Mouse (Mus musculus) intestine, postnatal 0 days (tissue): ENCODE measurements around the gene Grm7. TPM values are rescaled to one million over a fixed set of nuclear protein-coding genes. Genes with fewer than 3 reads are reported as not detected.

ENCODE experiments used
- ATAC-seq: fragments of 200-750 bp; cut with Nextera tagmentation; 2 replicates; pipeline ENCODE4 v1.8.0; 2017; ENCODE audit warnings: mild to moderate bottlenecking, moderate TSS enrichment, moderate library complexity
- H3K27ac ChIP-seq: fragments of 300-500 bp; sonication (generic); 2 replicates; pipeline ENCODE4 v1.5.1; 2014; ENCODE audit warnings: mild to moderate bottlenecking, low read depth, low read length, moderate library complexity
- H3K27me3 ChIP-seq: fragments of 300-500 bp; sonication (generic); replicated peaks from 2 replicates; pipeline ENCODE4 v1.6.1; 2014; ENCODE audit warnings: low read length, mixed read lengths; ENCODE audit not compliant: control insufficient read depth, insufficient read depth
- H3K36me3 ChIP-seq: fragments of 300-500 bp; sonication (generic); 2 replicates; pipeline ENCODE4 v1.6.1; 2014; ENCODE audit warnings: mild to moderate bottlenecking, moderate library complexity; ENCODE audit not compliant: control insufficient read depth, insufficient read depth
- H3K4me1 ChIP-seq: fragments of 300-500 bp; sonication (generic); replicated peaks from 2 replicates; pipeline ENCODE4 v1.6.1; 2014; ENCODE audit warnings: antibody characterized with exemption, low read length, mixed read lengths; ENCODE audit not compliant: control insufficient read depth, insufficient read depth
- H3K4me2 ChIP-seq: fragments of 300-500 bp; sonication (generic); replicated peaks from 2 replicates; pipeline ENCODE4 v1.6.1; 2014; ENCODE audit warnings: low read depth, mild to moderate bottlenecking, moderate library complexity
- H3K4me3 ChIP-seq: fragments of 300-500 bp; sonication (generic); 2 replicates; pipeline ENCODE4 v1.5.1; 2014; ENCODE audit warnings: low read depth, low read length
- H3K9ac ChIP-seq: fragments of 300-500 bp; sonication (generic); 2 replicates; pipeline ENCODE4 v1.6.1; 2014; ENCODE audit warnings: mild to moderate bottlenecking, low read depth, low read length
- H3K9me3 ChIP-seq: fragments of 300-500 bp; sonication (generic); 2 replicates; pipeline ENCODE4 v1.6.1; 2016; ENCODE audit warnings: mixed run types; ENCODE audit not compliant: control insufficient read depth
- CTCF ChIP-seq: sonication (generic); IDR thresholded peaks from 2 replicates; pipeline ENCODE4 v1.5.1; 2016; ENCODE audit warnings: low read depth, mild to moderate bottlenecking, control low read depth, antibody characterized with exemption, moderate library complexity
- WGBS: fragments of 180-500 bp; shearing (Covaris S2); extraction: QIAGEN DNeasy Blood & Tissue Kit; methylation state at CpG from one replicate; pipeline ENCODE4 v1.1.7; 2014; 5-methylcytosine and 5-hydroxymethylcytosine counted together
- polyA plus RNA-seq: library from polyadenylated mRNA; unstranded; fragments of >200 nt; fragmentation: Nextera tagmentation; extraction: Ambion mirVana; gene quantifications from 2 replicates; pipeline ENCODE4 v1.2.1, GENCODE M21; 2015

Gene Grm7
- polyA plus RNA-seq, 1 experiment from 2014 or later = 0.27 TPM

GRCm38 (mm10) chr6:110792696-110793095, 147.3 kb downstream of the Grm7 start:
- no peaks in the 10 kb centered on the region for H3K9me3 ChIP-seq
- no peak for TF ChIP-seq CTCF
- no peaks in the 10 kb centered on the region for H3K4me1 ChIP-seq
- H3K4me2 ChIP-seq = no peak overlapping the region
- H3K9ac ChIP-seq = no peak overlapping the region
- no peaks in the 10 kb centered on the region for H3K27me3 ChIP-seq
- ATAC-seq = no peak
- no peak overlapping the region for H3K27ac ChIP-seq
- H3K4me3 ChIP-seq = no peak overlapping the region
- no peaks in the 10 kb centered on the region for H3K36me3 ChIP-seq
- 88% methylated on average over 2 of the region's 2 CpGs for WGBS

GRCm38 (mm10) chr6:110807481-110807880, 162.1 kb downstream of the Grm7 start:
- no peak for ATAC-seq
- H3K4me3 ChIP-seq = no peak overlapping the region
- 76% methylated on average over 5 of the region's 5 CpGs for WGBS
- H3K9ac ChIP-seq = no peak overlapping the region
- no peak overlapping the region for H3K4me2 ChIP-seq
- TF ChIP-seq CTCF = no peak
- H3K9me3 ChIP-seq = no peaks in the 10 kb centered on the region
- no peaks in the 10 kb centered on the region for H3K27me3 ChIP-seq
- H3K27ac ChIP-seq = no peak overlapping the region
- H3K36me3 ChIP-seq = no peaks in the 10 kb centered on the region
- no peaks in the 10 kb centered on the region for H3K4me1 ChIP-seq

GRCm38 (mm10) chr6:110812214-110812613, 166.8 kb downstream of the Grm7 start:
- H3K9ac ChIP-seq = no peak overlapping the region
- no peak overlapping the region for H3K4me3 ChIP-seq
- WGBS = 59% methylated on average over 5 of the region's 5 CpGs
- H3K9me3 ChIP-seq = no peaks in the 10 kb centered on the region
- H3K27ac ChIP-seq = no peak overlapping the region
- H3K4me2 ChIP-seq = no peak overlapping the region
- no peaks in the 10 kb centered on the region for H3K36me3 ChIP-seq
- ATAC-seq = no peak
- no peak for TF ChIP-seq CTCF
- no peaks in the 10 kb centered on the region for H3K4me1 ChIP-seq
- no peaks in the 10 kb centered on the region for H3K27me3 ChIP-seq

- H3K9ac ChIP-seq = no peak overlapping the region
- ATAC-seq = no peak
- H3K27ac ChIP-seq = no peak overlapping the region
- WGBS = 90% methylated on average over 2 of the region's 2 CpGs
- no peak overlapping the region for H3K4me2 ChIP-seq
- TF ChIP-seq CTCF = no peak
- no peaks in the 10 kb centered on the region for H3K27me3 ChIP-seq
- H3K36me3 ChIP-seq = no peaks in the 10 kb centered on the region
- H3K4me1 ChIP-seq = no peaks in the 10 kb centered on the region
- no peaks in the 10 kb centered on the region for H3K9me3 ChIP-seq
- H3K4me3 ChIP-seq = no peak overlapping the region
Observed at GRCm38 (mm10) chr6:110818236-110818635, 172.9 kb downstream of the Grm7 start.

GRCm38 (mm10) chr6:110868311-110868710, 222.9 kb downstream of the Grm7 start:
- Histone ChIP-seq H3K36me3 (no peaks in the 10 kb centered on the region), H3K4me3 (no peak overlapping the region), H3K27ac (no peak overlapping the region), H3K9me3 (no peaks in the 10 kb centered on the region), H3K9ac (no peak overlapping the region), H3K4me2 (no peak overlapping the region), H3K4me1 (no peaks in the 10 kb centered on the region), H3K27me3 (no peaks in the 10 kb centered on the region)
- TF ChIP-seq CTCF = no peak
- no peak for ATAC-seq

- no peak overlapping the region for H3K4me2 ChIP-seq
- H3K4me3 ChIP-seq = no peak overlapping the region
- no peaks in the 10 kb centered on the region for H3K36me3 ChIP-seq
- H3K27ac ChIP-seq = no peak overlapping the region
- WGBS = 75% methylated on average over 5 of the region's 5 CpGs
- TF ChIP-seq CTCF = no peak
- no peak overlapping the region for H3K9ac ChIP-seq
- no peaks in the 10 kb centered on the region for H3K9me3 ChIP-seq
- H3K4me1 ChIP-seq = no peaks in the 10 kb centered on the region
- H3K27me3 ChIP-seq = no peaks in the 10 kb centered on the region
- ATAC-seq = no peak
Observed at GRCm38 (mm10) chr6:110982013-110982412, 336.6 kb downstream of the Grm7 start.

- Histone ChIP-seq H3K9ac (no peak overlapping the region), H3K27me3 (no peaks in the 10 kb centered on the region), H3K36me3 (no peaks in the 10 kb centered on the region), H3K27ac (no peak overlapping the region), H3K4me2 (no peak overlapping the region), H3K9me3 (no peaks in the 10 kb centered on the region), H3K4me1 (no peaks in the 10 kb centered on the region), H3K4me3 (no peak overlapping the region)
- TF ChIP-seq CTCF = no peak
- ATAC-seq = no peak
- 59% methylated on average over 2 of the region's 2 CpGs for WGBS
Observed at GRCm38 (mm10) chr6:111039099-111039498, 393.7 kb downstream of the Grm7 start.
